Mouse (Mus musculus) liver, embryonic 12.5 days (tissue): ENCODE results near the gene Mrpl39. TPM values are rescaled to one million over a fixed set of nuclear protein-coding genes. Genes with fewer than 3 reads are reported as not detected.

Source experiments
- ATAC-seq: fragments of 200-750 bp; cut with Nextera tagmentation; 2 replicates; pipeline ENCODE4 v1.8.0; 2017; ENCODE audit warnings: moderate number of reproducible peaks, mild to moderate bottlenecking, moderate library complexity
- H3K27ac ChIP-seq: fragments of 300-500 bp; sonication (generic); 2 replicates; pipeline ENCODE4 v1.5.1; 2016; ENCODE audit warnings: mild to moderate bottlenecking
- H3K27me3 ChIP-seq: fragments of 300-500 bp; sonication (generic); replicated peaks from 2 replicates; pipeline ENCODE4 v1.6.1; 2016; ENCODE audit warnings: mild to moderate bottlenecking, moderate library complexity
- H3K36me3 ChIP-seq: fragments of 300-500 bp; sonication (generic); 2 replicates; pipeline ENCODE4 v1.6.1; 2016; ENCODE audit warnings: mild to moderate bottlenecking, moderate library complexity
- H3K4me1 ChIP-seq: fragments of 300-500 bp; sonication (generic); 2 replicates; pipeline ENCODE4 v1.6.1; 2016
- H3K4me2 ChIP-seq: fragments of 300-500 bp; sonication (generic); 2 replicates; pipeline ENCODE4 v1.6.1; 2016; ENCODE audit warnings: mild to moderate bottlenecking, moderate library complexity
- H3K4me3 ChIP-seq: fragments of 300-500 bp; sonication (generic); 2 replicates; pipeline ENCODE4 v1.5.1; 2016; ENCODE audit warnings: mild to moderate bottlenecking, moderate library complexity
- H3K9ac ChIP-seq: fragments of 300-500 bp; sonication (generic); 2 replicates; pipeline ENCODE4 v1.6.1; 2016; ENCODE audit warnings: mild to moderate bottlenecking, moderate library complexity
- H3K9me3 ChIP-seq: fragments of 300-500 bp; sonication (generic); replicated peaks from 2 replicates; pipeline ENCODE4 v1.6.1; 2016; ENCODE audit warnings: mild to moderate bottlenecking, moderate library complexity
- WGBS: fragments of 180-500 bp; shearing (Covaris S2); methylation state at CpG from one replicate; pipeline ENCODE4 v1.1.7; 2016; ENCODE audit not compliant: insufficient replicate concordance; 5-methylcytosine and 5-hydroxymethylcytosine counted together
- polyA plus RNA-seq: library from polyadenylated mRNA; unstranded; fragments of >200 nt; fragmentation: Nextera tagmentation; extraction: Ambion mirVana; gene quantifications from 2 replicates; pipeline ENCODE4 v1.2.1, GENCODE M21; 2016

Mrpl39 gene
- polyA plus RNA-seq, 1 experiment from 2014 or later, result 33.3 TPM

GRCm38 (mm10) chr16:84704661-84705240 lies 30.8 kb downstream of the Mrpl39 start:
- Histone ChIP-seq H3K27ac (no peak overlapping the region), H3K9me3 (no peaks in the 10 kb centered on the region), H3K4me2 (no peak overlapping the region), H3K36me3 (no peaks in the 10 kb centered on the region), H3K27me3 (peaks cover 41% of the 10 kb centered on the region), H3K9ac (no peak overlapping the region), H3K4me1 (no peaks in the 10 kb centered on the region), H3K4me3 (no peak overlapping the region)
- no peak for ATAC-seq
- WGBS, result 54% methylated on average over 8 of the region's 8 CpGs

- WGBS, result 59% methylated on average over 13 of the region's 13 CpGs
- no peak overlapping the region for H3K4me3 ChIP-seq
- H3K9ac ChIP-seq, result no peak overlapping the region
- no peaks in the 10 kb centered on the region for H3K4me1 ChIP-seq
- peak overlapping the region; percentile 74 for H3K4me2 ChIP-seq
- H3K27ac ChIP-seq, result no peak overlapping the region
- no peaks in the 10 kb centered on the region for H3K9me3 ChIP-seq
- H3K36me3 ChIP-seq, result no peaks in the 10 kb centered on the region
- peaks cover 41% of the 10 kb centered on the region for H3K27me3 ChIP-seq
- no peak for ATAC-seq
Observed at GRCm38 (mm10) chr16:84703769-84704660, 31.5 kb downstream of the Mrpl39 start.

- Histone ChIP-seq H3K9ac (peak overlapping the region; percentile 35; the same call in 1 of the 2 replicates), H3K4me1 (no peaks in the 10 kb centered on the region), H3K9me3 (no peaks in the 10 kb centered on the region), H3K36me3 (no peaks in the 10 kb centered on the region), H3K27ac (no peak overlapping the region), H3K4me3 (peak overlapping the region; percentile 59), H3K4me2 (peak overlapping the region; percentile 74), H3K27me3 (peaks cover 41% of the 10 kb centered on the region)
- peak; percentile 49; the same call in 1 of the 2 replicates for ATAC-seq
- under 1% methylated on average over 55 of the region's 55 CpGs for WGBS
Observed at GRCm38 (mm10) chr16:84703129-84703768, 32.3 kb downstream of the Mrpl39 start.

GRCm38 (mm10) chr16:84702230-84703128 lies 33.1 kb downstream of the Mrpl39 start:
- no peaks in the 10 kb centered on the region for H3K9me3 ChIP-seq
- no peak overlapping the region for H3K27ac ChIP-seq
- H3K4me1 ChIP-seq, result no peaks in the 10 kb centered on the region
- H3K4me3 ChIP-seq, result peak overlapping the region; percentile 59
- ATAC-seq, result no peak
- WGBS, result 11% methylated on average over 39 of the region's 39 CpGs
- no peaks in the 10 kb centered on the region for H3K36me3 ChIP-seq
- H3K4me2 ChIP-seq, result peak overlapping the region; percentile 74
- H3K27me3 ChIP-seq, result peaks cover 41% of the 10 kb centered on the region
- H3K9ac ChIP-seq, result no peak overlapping the region; the same call in 1 of the 2 replicates

DNA sequence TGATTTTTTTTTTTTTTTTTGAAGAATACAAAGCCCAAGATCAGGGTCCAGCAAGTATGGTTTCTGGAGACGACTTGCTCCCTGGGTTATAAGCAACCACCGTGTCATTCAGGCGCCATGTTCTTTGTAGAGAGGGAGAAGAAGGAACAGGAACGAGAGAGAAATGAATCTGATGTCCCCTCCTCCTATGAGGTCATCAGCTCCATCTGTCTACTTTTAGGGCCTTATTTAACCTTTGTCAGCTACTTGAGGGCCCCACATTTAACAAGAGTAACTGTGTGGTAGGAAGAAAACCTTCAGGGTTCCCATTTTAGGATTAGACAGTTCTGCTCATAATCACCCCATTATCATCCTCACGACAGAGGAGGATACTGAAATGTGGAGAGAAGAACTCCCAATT lies 34.5 kb downstream of the Mrpl39 start:
- no peak for ATAC-seq
- Histone ChIP-seq H3K4me1 (no peaks in the 10 kb centered on the region), H3K4me3 (no peak overlapping the region), H3K9ac (no peak overlapping the region), H3K27ac (no peak overlapping the region), H3K4me2 (no peak overlapping the region), H3K9me3 (no peaks in the 10 kb centered on the region), H3K27me3 (peaks cover 41% of the 10 kb centered on the region), H3K36me3 (no peaks in the 10 kb centered on the region)
- 58% methylated on average over 5 of the region's 5 CpGs for WGBS

GRCm38 (mm10) chr16:84698708-84699107 lies 36.8 kb downstream of the Mrpl39 start:
- Histone ChIP-seq H3K4me1 (no peaks in the 10 kb centered on the region), H3K36me3 (no peaks in the 10 kb centered on the region), H3K9me3 (no peaks in the 10 kb centered on the region), H3K27ac (no peak overlapping the region), H3K4me3 (no peak overlapping the region), H3K27me3 (peaks cover 27% of the 10 kb centered on the region), H3K9ac (no peak overlapping the region), H3K4me2 (no peak overlapping the region)
- ATAC-seq, result no peak
- WGBS, result 6% methylated on average over 6 of the region's 6 CpGs

- no peak overlapping the region for H3K4me3 ChIP-seq
- H3K9ac ChIP-seq, result no peak overlapping the region
- ATAC-seq, result no peak
- no peaks in the 10 kb centered on the region for H3K4me1 ChIP-seq
- 67% methylated on average over 11 of the region's 11 CpGs for WGBS
- H3K27me3 ChIP-seq, result peaks cover 2% of the 10 kb centered on the region
- no peaks in the 10 kb centered on the region for H3K9me3 ChIP-seq
- H3K36me3 ChIP-seq, result no peaks in the 10 kb centered on the region
- H3K4me2 ChIP-seq, result no peak overlapping the region
- H3K27ac ChIP-seq, result no peak overlapping the region
Observed at GRCm38 (mm10) chr16:84696178-84696577, 39.4 kb downstream of the Mrpl39 start.

GRCm38 (mm10) chr16:84681991-84682390 lies 53.6 kb downstream of the Mrpl39 start:
- H3K4me3 ChIP-seq, result no peak overlapping the region
- WGBS, result 52% methylated on average over 4 of the region's 4 CpGs
- no peak for ATAC-seq

GRCm38 (mm10) chr16:84680760-84681159 lies 54.8 kb downstream of the Mrpl39 start:
- H3K36me3 ChIP-seq, result no peaks in the 10 kb centered on the region
- 64% methylated on average over 5 of the region's 5 CpGs for WGBS
- H3K9ac ChIP-seq, result no peak overlapping the region
- H3K4me3 ChIP-seq, result no peak overlapping the region
- ATAC-seq, result no peak
- no peaks in the 10 kb centered on the region for H3K4me1 ChIP-seq
- H3K9me3 ChIP-seq, result no peaks in the 10 kb centered on the region
- no peak overlapping the region for H3K27ac ChIP-seq
- H3K4me2 ChIP-seq, result no peak overlapping the region
- no peaks in the 10 kb centered on the region for H3K27me3 ChIP-seq

More at GRCm38 (mm10) chr16:84681991-84682390, 53.6 kb downstream of the Mrpl39 start:
- no peak overlapping the region for H3K4me2 ChIP-seq
- no peaks in the 10 kb centered on the region for H3K4me1 ChIP-seq
- no peak overlapping the region for H3K27ac ChIP-seq
- no peaks in the 10 kb centered on the region for H3K27me3 ChIP-seq
- H3K9me3 ChIP-seq, result no peaks in the 10 kb centered on the region
- no peaks in the 10 kb centered on the region for H3K36me3 ChIP-seq
- H3K9ac ChIP-seq, result no peak overlapping the region

- 70% methylated on average over 3 of the region's 3 CpGs for WGBS
- Histone ChIP-seq H3K27ac (no peak overlapping the region), H3K4me1 (no peaks in the 10 kb centered on the region), H3K4me3 (no peak overlapping the region), H3K36me3 (no peaks in the 10 kb centered on the region), H3K4me2 (no peak overlapping the region), H3K9ac (no peak overlapping the region), H3K27me3 (no peaks in the 10 kb centered on the region), H3K9me3 (no peaks in the 10 kb centered on the region)
- no peak for ATAC-seq
Observed at GRCm38 (mm10) chr16:84677292-84677691, 58.2 kb downstream of the Mrpl39 start.
